Mouse (Mus musculus): ENCODE results near the gene Gm49321. TPM values are rescaled to one million over a fixed set of nuclear protein-coding genes. Genes with fewer than 3 reads are reported as not detected.

Gm49321 gene
- total RNA-seq, 2 experiments from 2014 or later, result not detected

GRCm38 (mm10) chr12:73939542-73939941, 2.1 kb downstream of the Gm49321 start:
- ATAC-seq (replicated peaks; ENCODE audit: low FRiP score, poor library complexity, severe bottlenecking), result no peak

GRCm38 (mm10) chr12:73948415-73948814, 11.0 kb downstream of the Gm49321 start:
- ATAC-seq (replicated peaks; ENCODE audit: low FRiP score, poor library complexity, severe bottlenecking), result no peak

GRCm38 (mm10) chr12:73949318-73950058, 12.0 kb downstream of the Gm49321 start:
- no peak for ATAC-seq (replicated peaks; ENCODE audit: low FRiP score, poor library complexity, severe bottlenecking)

- ATAC-seq (replicated peaks; ENCODE audit: low FRiP score, poor library complexity, severe bottlenecking), result no peak
Measured at GRCm38 (mm10) chr12:73952879-73953278, 15.4 kb downstream of the Gm49321 start.

GRCm38 (mm10) chr12:73953420-73954186, 16.1 kb downstream of the Gm49321 start:
- ATAC-seq (replicated peaks; ENCODE audit: low FRiP score, poor library complexity, severe bottlenecking), result no peak

- ATAC-seq (replicated peaks; ENCODE audit: low FRiP score, poor library complexity, severe bottlenecking), result no peak
Measured at GRCm38 (mm10) chr12:73954785-73955184, 17.3 kb downstream of the Gm49321 start.

GRCm38 (mm10) chr12:73957676-73958075, 20.2 kb downstream of the Gm49321 start:
- ATAC-seq (replicated peaks; ENCODE audit: low FRiP score, poor library complexity, severe bottlenecking), result no peak

GRCm38 (mm10) chr12:73958830-73959229, 21.4 kb downstream of the Gm49321 start:
- ATAC-seq (replicated peaks; ENCODE audit: low FRiP score, poor library complexity, severe bottlenecking), result no peak

- peak; percentile 100 for ATAC-seq (replicated peaks; ENCODE audit: low FRiP score, poor library complexity, severe bottlenecking)
Measured at GRCm38 (mm10) chr12:73964291-73965281, 27.1 kb downstream of the Gm49321 start, which contains the start of gene Snapc1. Gene Snapc1, plus strand, starts transcription at chr12:73964481.

- ATAC-seq (replicated peaks; ENCODE audit: low FRiP score, poor library complexity, severe bottlenecking), result no peak
Measured at GRCm38 (mm10) chr12:73969142-73969541, 31.7 kb downstream of the Gm49321 start.

- no peak for ATAC-seq (replicated peaks; ENCODE audit: low FRiP score, poor library complexity, severe bottlenecking)
Measured at GRCm38 (mm10) chr12:73974584-73974983, 37.1 kb downstream of the Gm49321 start.

GRCm38 (mm10) chr12:73978144-73978543, 40.7 kb downstream of the Gm49321 start:
- no peak for ATAC-seq (replicated peaks; ENCODE audit: low FRiP score, poor library complexity, severe bottlenecking)

GRCm38 (mm10) chr12:73979667-73980066, 42.2 kb downstream of the Gm49321 start:
- ATAC-seq (replicated peaks; ENCODE audit: low FRiP score, poor library complexity, severe bottlenecking), result no peak

GRCm38 (mm10) chr12:73982533-73982932, 45.1 kb downstream of the Gm49321 start:
- ATAC-seq (replicated peaks; ENCODE audit: low FRiP score, poor library complexity, severe bottlenecking), result no peak

- ATAC-seq (replicated peaks; ENCODE audit: low FRiP score, poor library complexity, severe bottlenecking), result no peak
Measured at GRCm38 (mm10) chr12:73986299-73986698, 48.8 kb downstream of the Gm49321 start.

- no peak for ATAC-seq (replicated peaks; ENCODE audit: low FRiP score, poor library complexity, severe bottlenecking)
Measured at GRCm38 (mm10) chr12:73988393-73989008, 51.0 kb downstream of the Gm49321 start.

GRCm38 (mm10) chr12:73989594-73989993, 52.1 kb downstream of the Gm49321 start:
- ATAC-seq (replicated peaks; ENCODE audit: low FRiP score, poor library complexity, severe bottlenecking), result peak; percentile 69; the same call in 1 of the 2 replicates

- ATAC-seq (replicated peaks; ENCODE audit: low FRiP score, poor library complexity, severe bottlenecking), result no peak
Measured at GRCm38 (mm10) chr12:73996906-73997296, 59.4 kb downstream of the Gm49321 start.

- no peak for ATAC-seq (replicated peaks; ENCODE audit: low FRiP score, poor library complexity, severe bottlenecking)
Measured at GRCm38 (mm10) chr12:73997297-73998127, 60.1 kb downstream of the Gm49321 start, which contains the start of gene Syt16. Gene Syt16, plus strand, starts transcription at chr12:73997661.

All from erythroblast, adult 5-6 weeks (primary cell).